Mouse (Mus musculus) CH12.LX (cell line): Measurements from ENCODE around the gene Fbxw8. TPM values are rescaled to one million over a fixed set of nuclear protein-coding genes. Genes with fewer than 3 reads are reported as not detected.

Experiments used
- DNase-seq: peaks from one replicate; pipeline ENCODE4 v3.0.0-alpha.2; 2013; ENCODE audit errors: extremely low read depth
- H3K27ac ChIP-seq: 2 replicates; pipeline ENCODE4 v1.5.1; 2012; ENCODE audit warnings: low read depth, mild to moderate bottlenecking, control low read depth, moderate library complexity; ENCODE audit not compliant: insufficient read depth
- H3K27me3 ChIP-seq: replicated peaks from 2 replicates; pipeline ENCODE3; 2012; ENCODE audit warnings: inconsistent platforms
- H3K36me3 ChIP-seq, 2 experiments: replicated peaks in 1 of 2; 2 replicates each; pipeline versions ENCODE3 to v1.6.1; 2012; ENCODE audit warnings: inconsistent platforms in 1 of 2, low read length in 1 of 2, mild to moderate bottlenecking in 1 of 2, mixed read lengths in 1 of 2, moderate library complexity in 1 of 2; ENCODE audit not compliant: control insufficient read depth in 1 of 2, insufficient read depth in 1 of 2
- H3K4me1 ChIP-seq, 2 experiments: 2 replicates each; pipeline ENCODE4 v1.6.1; 2012; ENCODE audit warnings: inconsistent platforms in 1 of 2, moderate library complexity in 1 of 2; ENCODE audit not compliant: insufficient read depth in 2 of 2, control insufficient read depth in 1 of 2
- H3K4me2 ChIP-seq: 2 replicates; pipeline ENCODE4 v1.6.1; 2012; ENCODE audit warnings: low read depth, mild to moderate bottlenecking, control low read depth; ENCODE audit not compliant: poor library complexity, insufficient read depth, severe bottlenecking
- H3K4me3 ChIP-seq, 3 experiments: fragments of 150-350 bp in 1 of 3; sonication (generic) in 1 of 3; replicated peaks in 1 of 3; 2 replicates each; pipeline versions ENCODE3 to v1.5.1; 2011 to 2012; ENCODE audit warnings: low read depth in 2 of 3, low read length in 2 of 3, mild to moderate bottlenecking in 2 of 3, moderate library complexity in 2 of 3, control low read depth in 1 of 3, improper control_type of control experiment in 1 of 3, inconsistent platforms in 1 of 3, mixed read lengths in 1 of 3; ENCODE audit not compliant: poor library complexity in 1 of 3
- H3K79me2 ChIP-seq: replicated peaks from 2 replicates; pipeline ENCODE4 v1.6.1; 2012; ENCODE audit warnings: mild to moderate bottlenecking, moderate library complexity; ENCODE audit not compliant: control insufficient read depth, poor library complexity, insufficient read depth, severe bottlenecking; ENCODE audit errors: extremely low read depth
- H3K9ac ChIP-seq: 2 replicates; pipeline ENCODE4 v1.6.1; 2012; ENCODE audit warnings: low read depth, mild to moderate bottlenecking, control low read depth, moderate library complexity; ENCODE audit not compliant: insufficient read depth
- H3K9me3 ChIP-seq: replicated peaks from 2 replicates; pipeline ENCODE3; 2012; ENCODE audit warnings: low read length, inconsistent platforms, mixed read lengths
- CTCF ChIP-seq, 2 experiments: IDR thresholded peaks in 1 of 2; conservative IDR thresholded peaks in 1 of 2; 2 replicates each; pipeline ENCODE4 v1.5.1; 2011 to 2012; ENCODE audit warnings: low read depth in 2 of 2, low read length in 2 of 2, improper control_type of control experiment in 1 of 2, inconsistent platforms in 1 of 2, mild to moderate bottlenecking in 1 of 2, moderate library complexity in 1 of 2
- ELF1 ChIP-seq: IDR thresholded peaks from 2 replicates; pipeline ENCODE4 v1.6.1; 2014; ENCODE audit warnings: low read depth, mild to moderate bottlenecking, inconsistent platforms, low read length, improper control_type of control experiment
- EP300 ChIP-seq: IDR thresholded peaks from 2 replicates; pipeline ENCODE4 v1.6.1; 2011; ENCODE audit warnings: low read length, improper control_type of control experiment
- ETS1 ChIP-seq: conservative IDR thresholded peaks from 2 replicates; pipeline ENCODE4 v1.6.1; 2012; ENCODE audit warnings: low read depth, mild to moderate bottlenecking, inconsistent platforms, low read length, improper control_type of control experiment, moderate library complexity
- GABPA ChIP-seq: IDR thresholded peaks from 2 replicates; pipeline ENCODE4 v1.6.1; 2012; ENCODE audit warnings: low read depth, low read length, improper control_type of control experiment, inconsistent platforms; ENCODE audit not compliant: insufficient replicate concordance
- IRF4 ChIP-seq: IDR thresholded peaks from 2 replicates; pipeline ENCODE4 v1.6.1; 2014; ENCODE audit warnings: low read depth, mild to moderate bottlenecking, inconsistent platforms, low read length, improper control_type of control experiment
- JUN ChIP-seq: IDR thresholded peaks from 2 replicates; pipeline ENCODE4 v1.6.1; 2011; ENCODE audit warnings: low read depth, mild to moderate bottlenecking, low read length, improper control_type of control experiment, moderate library complexity; ENCODE audit not compliant: insufficient read depth
- JUND ChIP-seq: conservative IDR thresholded peaks from 2 replicates; pipeline ENCODE4 v1.6.1; 2011; ENCODE audit warnings: low read depth, low read length, improper control_type of control experiment
- KAT2A ChIP-seq: IDR thresholded peaks from 2 replicates; pipeline ENCODE4 v1.6.1; 2012; ENCODE audit warnings: low read length, improper control_type of control experiment, inconsistent platforms; ENCODE audit not compliant: insufficient replicate concordance
- MAFK ChIP-seq: IDR thresholded peaks from 2 replicates; pipeline ENCODE4 v1.6.1; 2011; ENCODE audit warnings: low read length, improper control_type of control experiment; ENCODE audit not compliant: insufficient replicate concordance
- MAZ ChIP-seq: IDR thresholded peaks from 2 replicates; pipeline ENCODE4 v1.6.1; 2012; ENCODE audit warnings: low read depth, mild to moderate bottlenecking, inconsistent platforms, low read length, improper control_type of control experiment, moderate library complexity
- MXI1 ChIP-seq: IDR thresholded peaks from 2 replicates; pipeline ENCODE4 v1.6.1; 2011; ENCODE audit warnings: mild to moderate bottlenecking, low read depth, low read length, improper control_type of control experiment
- MYC ChIP-seq: IDR thresholded peaks from 2 replicates; pipeline ENCODE4 v1.6.1; 2011; ENCODE audit warnings: low read depth, mild to moderate bottlenecking, improper control_type of control experiment, low read length
- POLR2A ChIP-seq: IDR thresholded peaks from 2 replicates; pipeline ENCODE4 v1.6.1; 2011; ENCODE audit warnings: low read depth, mild to moderate bottlenecking, improper control_type of control experiment, low read length
- POLR2AphosphoS2 ChIP-seq: IDR thresholded peaks from 2 replicates; pipeline ENCODE4 v1.6.1; 2011; ENCODE audit warnings: low read depth, low read length, improper control_type of control experiment
- RCOR1 ChIP-seq: conservative IDR thresholded peaks from 2 replicates; pipeline ENCODE4 v1.6.1; 2012; ENCODE audit warnings: low read depth, mild to moderate bottlenecking, inconsistent platforms, low read length, improper control_type of control experiment
- SMC3 ChIP-seq: IDR thresholded peaks from 2 replicates; pipeline ENCODE4 v1.6.1; 2011; ENCODE audit warnings: low read depth, low read length, improper control_type of control experiment
- TBP ChIP-seq: conservative IDR thresholded peaks from 2 replicates; pipeline ENCODE4 v1.6.1; 2011; ENCODE audit warnings: low read depth, low read length, improper control_type of control experiment
- TCF12 ChIP-seq: IDR thresholded peaks from 2 replicates; pipeline ENCODE4 v1.6.1; 2014; ENCODE audit warnings: low read depth, mild to moderate bottlenecking, inconsistent platforms, low read length, improper control_type of control experiment
- USF1 ChIP-seq: IDR thresholded peaks from 2 replicates; pipeline ENCODE4 v1.6.1; 2014; ENCODE audit warnings: low read depth, mild to moderate bottlenecking, inconsistent platforms, low read length, improper control_type of control experiment
- ZNF384 ChIP-seq: IDR thresholded peaks from 2 replicates; pipeline ENCODE4 v1.6.1; 2012; ENCODE audit warnings: low read depth, low read length, improper control_type of control experiment, inconsistent platforms
- dilution Hi-C: fragments of 300-500 bp; cut with MboI; formaldehyde crosslinking; loops from 2 replicates; pipeline ENCODE4 v1.14.3; 2020; ENCODE audit warnings: low sequenced_read_pairs; ENCODE audit not compliant: extremely low pct_unique_long_range_greater_than_20kb, extremely low pct_ligation_motif_present
- in situ Hi-C: fragments of 300-500 bp; cut with MboI; formaldehyde crosslinking; loops from 3 replicates; pipeline ENCODE4 v1.14.3; 2019; ENCODE audit warnings: low sequenced_read_pairs, low pct_ligation_motif_present, low pct_unique_long_range_greater_than_20kb, mixed read lengths
- polyA plus RNA-seq: library from polyadenylated mRNA; unstranded; fragments of >175 nt; gene quantifications from 2 replicates; pipeline ENCODE4 v1.2.1, GENCODE M21; 2012; ENCODE audit warnings: low read depth; ENCODE audit not compliant: insufficient read length
- total RNA-seq, 2 experiments: library from RNA; depleted of rRNA; stranded (reverse); fragments of 300-350 nt in 1 of 2; fragments of >200 nt in 1 of 2; gene quantifications; 2 replicates each; pipeline ENCODE4 v1.2.3; 2012 to 2014

Fbxw8 gene
- total and polyA plus RNA-seq, 3 experiments, result 41.7 to 50.9 (median 47.3) TPM

- H3K79me2 ChIP-seq, result no peaks in the 10 kb centered on the region
- no peak overlapping the region for H3K4me3 ChIP-seq
- no peak overlapping the region for H3K27ac ChIP-seq
- peaks cover 10% of the 10 kb centered on the region for H3K9me3 ChIP-seq
- H3K27me3 ChIP-seq, result no peaks in the 10 kb centered on the region
- H3K4me2 ChIP-seq, result no peak overlapping the region
- no peak for TF ChIP-seq MXI1
- TF ChIP-seq TCF12, result no peak
- no peak for TF ChIP-seq POLR2A
- no peak for TF ChIP-seq MAFK
- TF ChIP-seq MAZ, result no peak
- TF ChIP-seq USF1, result no peak
- TF ChIP-seq ZNF384, result no peak
- TF ChIP-seq EP300, result no peak
- no peak for TF ChIP-seq IRF4
- no peak for DNase-seq
- no peaks in the 10 kb centered on the region for H3K36me3 ChIP-seq
- no peak overlapping the region for H3K9ac ChIP-seq
- in situ Hi-C loops (no loop called here), dilution Hi-C loops (no loop called here)
- peaks cover 17 to 41% of the 10 kb centered on the region in 2 experiments for H3K4me1 ChIP-seq
Observed at GRCm38 (mm10) chr5:118033740-118034139, 121.5 kb downstream of the Fbxw8 start.

GRCm38 (mm10) chr5:118033328-118033727 lies 121.9 kb downstream of the Fbxw8 start:
- Histone ChIP-seq H3K9me3 (peaks cover 14% of the 10 kb centered on the region), H3K36me3 (no peaks in the 10 kb centered on the region), H3K4me2 (no peak overlapping the region), H3K27me3 (no peaks in the 10 kb centered on the region), H3K9ac (no peak overlapping the region), H3K4me1 (peaks cover 14 to 39% of the 10 kb centered on the region in 2 experiments), H3K79me2 (no peaks in the 10 kb centered on the region), H3K27ac (no peak overlapping the region), H3K4me3 (no peak overlapping the region)
- no peak for DNase-seq
- dilution Hi-C loops, result no loop called here
- TF ChIP-seq GABPA (no peak), ELF1 (no peak), TBP (no peak), JUN (no peak), MYC (no peak), ETS1 (no peak), RCOR1 (no peak), SMC3 (no peak), POLR2AphosphoS2 (no peak), JUND (no peak), KAT2A (no peak), CTCF (conservative IDR thresholded peaks at IDR 0.05 in 1 of 2, IDR thresholded peaks at IDR 0.05 in 1 of 2; ENCODE audit: low read depth in 2 of 2, low read length in 2 of 2) (no peak), ZNF384 (no peak)
- in situ Hi-C loops, result no loop called here
